Mouse (Mus musculus) spleen, adult 10 weeks (tissue): ENCODE results near the gene Olfr514. TPM values are rescaled to one million over a fixed set of nuclear protein-coding genes. Genes with fewer than 3 reads are reported as not detected.

ENCODE experiments used
- polyA plus RNA-seq: library from polyadenylated mRNA; stranded (reverse); fragments of 350-450 nt; fragmentation: Illumina TruSeq; extraction: RNeasy Lipid Tissue Mini Kit (QIAGEN cat#74804); gene quantifications from one replicate; pipeline ENCODE4 v1.2.3, GENCODE M21; 2015; ENCODE audit warnings: low replicate concordance; ENCODE audit not compliant: insufficient read depth

Olfr514 gene
- not detected for polyA plus RNA-seq

DNA sequence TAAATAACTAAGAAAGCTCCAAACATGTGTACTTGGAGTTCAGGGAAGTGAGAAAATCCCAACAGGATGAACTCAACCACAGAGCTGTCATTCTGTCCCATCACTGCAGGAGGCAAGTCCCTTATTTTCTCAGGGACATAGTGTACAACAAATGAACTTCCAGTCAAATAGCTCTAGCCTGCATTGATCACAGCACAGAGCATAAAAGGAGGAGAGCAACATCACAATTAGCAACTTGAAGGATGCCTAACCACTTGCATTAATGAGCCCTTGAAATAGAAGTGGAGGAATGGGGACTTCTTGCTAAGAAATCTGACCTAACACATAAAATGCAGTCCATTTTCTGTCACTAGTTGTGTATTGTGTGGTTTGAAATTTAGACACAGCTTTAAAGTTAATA lies at the start of gene Olfr514:
Olfr514 (minus strand) TSS at position 101 of the 400 bp plus-strand sequence.

DNA sequence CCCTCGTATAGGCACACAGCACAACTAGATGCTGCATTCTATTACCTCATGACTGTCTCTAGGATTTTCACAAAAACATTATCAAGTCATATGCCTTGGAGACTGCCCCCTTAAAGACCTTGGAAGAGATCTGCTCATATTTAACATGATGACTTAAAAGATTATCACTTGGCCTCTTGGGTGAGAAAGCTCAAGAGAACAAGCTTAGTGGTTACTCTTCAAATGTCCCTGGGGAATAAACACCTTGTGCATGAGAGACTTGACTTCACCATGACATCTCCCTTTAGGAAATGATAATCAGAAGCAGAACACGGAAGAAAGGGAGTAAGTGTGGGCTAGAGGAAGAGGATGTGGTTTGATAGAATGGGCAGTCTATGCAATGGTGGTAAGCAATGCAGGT lies 46.5 kb upstream of the Olfr514 start, which contains the start of gene Olfr517:
Olfr517 (minus strand) TSS at position 101 of the 400 bp plus-strand sequence.

DNA sequence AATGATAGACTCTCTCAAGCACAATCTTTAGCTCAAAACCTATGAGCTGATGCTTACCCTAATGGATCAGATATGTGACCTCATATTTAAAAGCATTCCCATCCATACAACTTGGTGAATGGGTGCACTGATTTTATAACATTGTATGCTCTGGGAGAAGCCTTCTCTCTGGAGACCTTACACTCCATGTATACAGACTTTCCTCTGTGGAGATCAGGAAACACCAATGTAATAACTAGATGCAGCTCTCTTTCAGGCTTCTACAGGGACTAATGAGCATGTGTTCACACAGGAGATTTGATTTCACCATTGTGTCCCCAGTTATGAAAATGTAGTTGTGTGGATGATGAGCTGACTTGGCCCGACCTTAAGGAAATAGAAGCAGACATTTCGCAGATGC lies 24.6 kb upstream of the Olfr514 start, which contains the start of gene Olfr516:
Olfr516 (minus strand) TSS at position 101 of the 400 bp plus-strand sequence.

Other genes with a start within 250 kb of the Olfr514 start
- not detected for gene Olfr506, start 215.2 kb downstream of the Olfr514 start, polyA plus RNA-seq
- not detected for gene Olfr507, start 204.2 kb downstream of the Olfr514 start, polyA plus RNA-seq
- gene Olfr508, start 196.0 kb downstream of the Olfr514 start, polyA plus RNA-seq: not detected
- not detected for gene Olfr509, start 174.1 kb downstream of the Olfr514 start, polyA plus RNA-seq
- not detected for gene Olfr510, start 159.6 kb downstream of the Olfr514 start, polyA plus RNA-seq
- not detected for gene Olfr512, start 112.7 kb downstream of the Olfr514 start, polyA plus RNA-seq
- gene Olfr513, start 75.0 kb downstream of the Olfr514 start, polyA plus RNA-seq: not detected
- not detected for gene Olfr516, start 24.5 kb upstream of the Olfr514 start, polyA plus RNA-seq
- gene Olfr517, start 46.4 kb upstream of the Olfr514 start, polyA plus RNA-seq: not detected
- gene Olfr518, start 59.0 kb upstream of the Olfr514 start, polyA plus RNA-seq: not detected
- gene Olfr519, start 68.4 kb upstream of the Olfr514 start, polyA plus RNA-seq: not detected
- 2.7 TPM for gene Nlrp10, start 104.2 kb upstream of the Olfr514 start, polyA plus RNA-seq
- 187 TPM for gene Eif3f, start 108.4 kb upstream of the Olfr514 start, polyA plus RNA-seq
- 0.46 TPM for gene Tub, start 124.3 kb upstream of the Olfr514 start, polyA plus RNA-seq